Mouse (Mus musculus) ES-CJ7 (cell line): Measurements from ENCODE around the gene Xbp1.
"Not testable (repeated sequence)": the region's sequence is repeated elsewhere in the genome, so short reads cannot be mapped to it uniquely, and the experiment has no call there.

ENCODE experiments used
- DNase-seq: peaks from one replicate; pipeline ENCODE4 v3.0.0; 2011; ENCODE audit warnings: low read depth, low spot score

The Xbp1 gene

GRCm38 (mm10) chr11:5500903-5501741, 19.3 kb upstream of the Xbp1 start:
- no peak for DNase-seq

- peak; percentile 54 for DNase-seq
These were observed 18.0 kb upstream of the Xbp1 start for GRCm38 (mm10) chr11:5502351-5503051.

DNA sequence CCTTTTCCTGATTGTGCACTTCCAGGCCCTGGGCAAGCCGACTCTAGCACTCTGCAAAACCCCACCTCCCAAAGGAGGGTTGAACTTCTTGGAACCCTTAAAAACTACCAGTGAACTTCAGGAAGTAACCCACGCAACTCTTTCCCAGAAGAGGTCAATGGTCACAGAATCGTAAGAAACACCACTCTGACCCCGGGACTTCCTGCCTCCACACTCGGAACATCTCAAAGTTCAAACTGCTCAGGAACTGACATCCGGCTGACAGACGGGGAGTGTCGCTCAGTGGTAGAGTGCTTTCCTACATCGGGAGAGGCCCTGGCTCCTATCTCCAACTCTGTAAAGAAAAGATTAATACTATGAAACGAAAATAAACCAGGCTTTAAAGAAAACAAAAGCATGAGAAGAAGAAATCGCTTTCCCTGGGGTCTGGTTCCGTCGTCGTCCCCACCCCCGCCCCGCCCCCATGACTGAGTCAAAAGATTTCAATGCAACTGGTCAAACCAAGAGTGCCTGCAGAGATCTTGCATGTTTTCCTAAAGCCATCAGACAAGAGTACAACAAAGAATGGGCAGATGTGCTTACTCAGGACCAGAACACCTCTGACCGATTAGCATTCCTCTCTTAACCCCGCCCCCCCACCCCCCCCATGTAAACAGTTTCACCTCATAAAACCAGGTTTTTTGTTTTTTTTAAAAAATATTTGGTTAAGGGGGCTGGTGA, 14.4 kb upstream of the Xbp1 start:
- peak; percentile 64 for DNase-seq

GRCm38 (mm10) chr11:5509215-5510098, 11.0 kb upstream of the Xbp1 start:
- no peak for DNase-seq

DNA sequence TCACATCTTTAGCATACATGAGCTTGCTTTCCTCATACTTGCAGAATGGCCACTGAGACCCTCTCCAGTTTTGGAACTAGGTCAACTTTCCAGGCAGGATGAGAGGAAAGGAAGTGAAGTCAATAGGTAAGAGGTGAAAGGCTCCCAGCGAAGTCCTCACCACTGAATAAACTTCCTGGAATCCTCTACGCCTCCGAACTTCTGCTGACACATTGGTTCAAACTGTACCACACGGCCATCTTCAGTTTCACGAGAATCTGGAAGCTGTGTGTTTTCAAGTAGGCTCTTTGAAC, 10.4 kb upstream of the Xbp1 start:
- DNase-seq = no peak

DNA sequence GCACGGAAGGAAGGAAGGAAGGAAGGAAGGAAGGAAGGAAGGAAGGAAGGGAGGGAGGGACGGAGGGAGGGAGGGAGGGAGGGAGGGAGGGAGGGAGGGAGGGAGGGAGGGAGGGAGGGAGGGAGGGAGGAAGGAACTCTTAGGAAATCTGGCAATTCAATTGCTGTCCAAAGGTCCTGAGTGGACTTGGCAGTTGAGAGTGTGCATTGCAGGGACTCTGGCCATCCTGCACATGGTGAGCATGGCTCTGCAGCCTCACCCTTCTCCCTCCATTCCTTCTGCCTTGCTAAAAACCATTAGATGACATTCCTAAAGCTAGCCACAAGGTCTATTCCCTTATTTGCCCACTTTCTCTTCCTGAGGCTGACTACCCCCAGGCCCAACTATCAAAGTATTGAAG, 9.8 kb upstream of the Xbp1 start:
- not testable (repeated sequence) for DNase-seq

DNA sequence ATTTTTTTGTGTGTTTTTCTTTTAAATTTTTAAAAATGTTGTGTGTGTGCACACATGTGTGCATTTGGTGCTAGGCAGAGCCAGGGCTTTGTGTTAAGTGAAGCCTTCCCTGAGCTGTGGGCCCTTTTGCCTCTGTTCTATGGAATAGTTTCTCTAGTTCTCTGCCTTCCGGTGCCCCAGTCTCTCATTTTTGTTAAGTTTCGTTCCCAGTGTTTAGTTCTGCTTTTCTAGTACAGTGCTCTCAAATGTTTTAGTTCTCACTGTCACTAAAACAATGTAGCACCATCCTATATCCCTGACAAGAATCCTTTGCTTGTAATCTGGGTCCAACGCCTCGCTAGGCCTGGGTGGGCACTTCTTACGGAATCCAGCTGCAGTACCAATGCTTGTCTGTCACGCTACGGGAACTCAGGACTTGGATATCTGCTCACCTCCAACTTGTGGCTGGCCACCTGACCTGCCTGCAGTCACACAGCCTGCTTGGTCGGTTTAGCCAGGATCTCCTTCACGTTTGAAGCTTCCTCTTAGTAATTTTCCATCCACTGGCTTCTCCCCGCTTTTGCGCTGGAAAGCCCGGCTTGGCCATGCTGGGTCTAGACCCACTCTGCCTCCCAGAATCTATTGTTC, 8.2 kb upstream of the Xbp1 start:
- no peak for DNase-seq

GRCm38 (mm10) chr11:5512961-5513360, 7.5 kb upstream of the Xbp1 start:
- peak; percentile 80 for DNase-seq

GRCm38 (mm10) chr11:5514091-5514490, 6.4 kb upstream of the Xbp1 start:
- DNase-seq = no peak

GRCm38 (mm10) chr11:5515196-5515595, 5.3 kb upstream of the Xbp1 start:
- DNase-seq = no peak

DNA sequence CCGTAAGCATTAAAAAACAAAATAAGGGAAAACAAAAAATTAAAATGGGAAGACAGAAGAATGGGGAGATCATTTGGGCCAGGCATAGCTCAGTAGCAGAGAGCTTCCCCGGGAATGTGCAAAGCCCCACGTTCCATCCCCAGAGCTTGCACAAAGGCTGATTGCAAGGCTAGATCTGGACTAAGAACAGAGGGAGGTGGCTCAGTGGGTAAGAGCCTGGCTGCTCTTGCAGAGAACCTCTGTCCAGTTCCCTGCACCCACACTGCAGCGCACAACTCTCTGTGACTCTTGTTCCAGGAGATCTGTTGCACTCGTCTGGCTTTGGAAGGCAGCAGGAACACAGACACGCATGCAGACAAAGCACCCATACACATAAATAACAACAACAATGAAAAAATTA, 4.8 kb upstream of the Xbp1 start:
- DNase-seq = no peak

- DNase-seq = no peak
These were observed 4.3 kb upstream of the Xbp1 start for GRCm38 (mm10) chr11:5516151-5516550.

- DNase-seq = no peak
These were observed 3.8 kb upstream of the Xbp1 start for GRCm38 (mm10) chr11:5516617-5517016.

DNA sequence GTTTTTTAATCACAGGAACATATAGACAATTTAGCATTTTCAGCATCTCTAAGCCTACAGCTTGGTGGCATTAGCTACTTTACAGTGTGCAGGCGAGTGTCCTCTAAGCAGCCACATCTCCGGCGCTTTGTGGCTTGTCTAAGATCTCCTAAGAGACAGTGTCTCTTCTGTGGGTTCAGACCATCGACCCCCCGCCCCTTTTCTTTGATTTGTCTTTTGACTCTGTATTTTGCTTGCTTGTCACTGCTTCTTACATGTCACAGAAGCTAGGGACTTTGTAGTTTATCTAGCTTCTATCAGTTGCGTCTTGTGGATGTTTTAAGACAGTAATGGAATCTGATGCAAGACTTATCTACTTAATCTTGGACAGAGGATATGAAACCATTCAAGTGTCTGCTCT, 3.1 kb upstream of the Xbp1 start:
- no peak for DNase-seq

DNA sequence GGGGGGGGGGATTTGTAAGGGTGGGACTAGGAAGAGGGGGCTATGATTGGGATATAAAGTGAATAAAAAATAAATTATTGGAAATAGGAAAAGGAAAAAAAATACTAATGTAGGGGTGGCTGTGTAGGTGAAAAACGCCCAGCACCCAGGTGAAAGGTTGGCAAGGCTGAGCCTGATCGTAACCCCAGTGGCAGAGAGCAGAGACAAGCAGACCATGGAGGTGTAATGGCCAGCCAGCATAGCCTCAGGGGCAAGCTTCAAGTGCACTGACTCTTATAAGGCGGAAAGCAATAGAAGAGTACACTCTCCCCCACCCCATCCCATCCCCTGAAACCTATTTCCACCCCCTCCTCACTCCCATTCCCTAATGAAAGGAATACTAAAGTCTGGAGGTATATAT, 778 bp upstream of the Xbp1 start:
- DNase-seq = no peak

- DNase-seq = no peak
These were observed 732 bp downstream of the Xbp1 start for GRCm38 (mm10) chr11:5521266-5521515.

- DNase-seq = peak; percentile 51
These were observed 1.2 kb downstream of the Xbp1 start for GRCm38 (mm10) chr11:5521516-5522291.

GRCm38 (mm10) chr11:5522798-5523415, 2.4 kb downstream of the Xbp1 start:
- DNase-seq = no peak

- DNase-seq = no peak
These were observed 5.0 kb downstream of the Xbp1 start for GRCm38 (mm10) chr11:5525418-5525817.
